Mouse (Mus musculus) CH12.LX (cell line): ENCODE results near the gene Slc44a1.

Experiments used
- CHD2 ChIP-seq: IDR thresholded peaks from 2 replicates; pipeline ENCODE4 v1.6.1; 2011; ENCODE audit warnings: low read length, improper control_type of control experiment
- CTCF ChIP-seq, 2 experiments: IDR thresholded peaks in 1 of 2; conservative IDR thresholded peaks in 1 of 2; 2 replicates each; pipeline ENCODE4 v1.5.1; 2011 to 2012; ENCODE audit warnings: low read depth in 2 of 2, low read length in 2 of 2, improper control_type of control experiment in 1 of 2, inconsistent platforms in 1 of 2, mild to moderate bottlenecking in 1 of 2, moderate library complexity in 1 of 2
- E2F4 ChIP-seq: IDR thresholded peaks from 2 replicates; pipeline ENCODE4 v1.6.1; 2011; ENCODE audit warnings: low read depth, low read length, improper control_type of control experiment; ENCODE audit not compliant: insufficient replicate concordance
- EP300 ChIP-seq: IDR thresholded peaks from 2 replicates; pipeline ENCODE4 v1.6.1; 2011; ENCODE audit warnings: low read length, improper control_type of control experiment
- ETS1 ChIP-seq: conservative IDR thresholded peaks from 2 replicates; pipeline ENCODE4 v1.6.1; 2012; ENCODE audit warnings: low read depth, mild to moderate bottlenecking, inconsistent platforms, low read length, improper control_type of control experiment, moderate library complexity
- IRF4 ChIP-seq: IDR thresholded peaks from 2 replicates; pipeline ENCODE4 v1.6.1; 2014; ENCODE audit warnings: low read depth, mild to moderate bottlenecking, inconsistent platforms, low read length, improper control_type of control experiment
- MAZ ChIP-seq: IDR thresholded peaks from 2 replicates; pipeline ENCODE4 v1.6.1; 2012; ENCODE audit warnings: low read depth, mild to moderate bottlenecking, inconsistent platforms, low read length, improper control_type of control experiment, moderate library complexity
- POLR2A ChIP-seq: IDR thresholded peaks from 2 replicates; pipeline ENCODE4 v1.6.1; 2011; ENCODE audit warnings: low read depth, mild to moderate bottlenecking, improper control_type of control experiment, low read length
- POLR2AphosphoS2 ChIP-seq: IDR thresholded peaks from 2 replicates; pipeline ENCODE4 v1.6.1; 2011; ENCODE audit warnings: low read depth, low read length, improper control_type of control experiment
- RCOR1 ChIP-seq: conservative IDR thresholded peaks from 2 replicates; pipeline ENCODE4 v1.6.1; 2012; ENCODE audit warnings: low read depth, mild to moderate bottlenecking, inconsistent platforms, low read length, improper control_type of control experiment
- SMC3 ChIP-seq: IDR thresholded peaks from 2 replicates; pipeline ENCODE4 v1.6.1; 2011; ENCODE audit warnings: low read depth, low read length, improper control_type of control experiment
- USF1 ChIP-seq: IDR thresholded peaks from 2 replicates; pipeline ENCODE4 v1.6.1; 2014; ENCODE audit warnings: low read depth, mild to moderate bottlenecking, inconsistent platforms, low read length, improper control_type of control experiment
- ZMIZ1 ChIP-seq: IDR thresholded peaks from 2 replicates; pipeline ENCODE4 v1.6.1; 2012; ENCODE audit warnings: low read depth, mild to moderate bottlenecking, inconsistent platforms, low read length, improper control_type of control experiment
- ZNF384 ChIP-seq: IDR thresholded peaks from 2 replicates; pipeline ENCODE4 v1.6.1; 2012; ENCODE audit warnings: low read depth, low read length, improper control_type of control experiment, inconsistent platforms

DNA sequence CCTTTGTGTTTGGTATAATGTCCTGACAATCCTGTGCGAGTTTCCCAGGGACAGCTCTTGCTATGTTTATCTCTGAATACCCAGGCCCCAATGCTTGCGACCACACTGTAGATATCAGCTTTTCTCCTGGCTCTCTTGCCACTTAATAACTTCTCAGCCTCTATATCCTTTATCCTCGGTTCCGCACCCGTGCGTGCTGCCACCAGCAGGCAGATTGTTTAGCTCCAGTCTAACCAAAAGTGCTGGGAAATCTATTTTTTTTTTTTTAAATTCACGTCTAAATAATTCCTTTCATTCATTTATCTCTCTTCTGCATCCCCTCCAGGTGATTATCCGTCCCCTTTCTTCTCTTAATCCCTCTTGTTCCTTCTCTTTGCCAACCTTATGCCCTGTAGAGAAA is 82.4 kb downstream of the Slc44a1 start:
- TF ChIP-seq CTCF (conservative IDR thresholded peaks at IDR 0.05 in 1 of 2, IDR thresholded peaks at IDR 0.05 in 1 of 2; ENCODE audit: low read depth in 2 of 2, low read length in 2 of 2) (no peak), SMC3 (no peak), MAZ (no peak), POLR2A (no peak), ZMIZ1 (no peak), EP300 (no peak), ETS1 (no peak), ZNF384 (no peak), IRF4 (no peak), POLR2AphosphoS2 (no peak), RCOR1 (no peak), CHD2 (no peak), E2F4 (no peak), USF1 (no peak)
